Mouse (Mus musculus): ENCODE measurements around the gene Trim46.

Trim46 gene

GRCm38 (mm10) chr3:89270051-89270755 is 24.1 kb upstream of the Trim46 start, which contains the start of gene Slc50a1:
Gene Slc50a1 (minus strand): TSS chr3:89270570.
- DNase-seq, result peak; percentile 80

- DNase-seq, result no peak
Measured at GRCm38 (mm10) chr3:89268916-89269315, 22.8 kb upstream of the Trim46 start.

- DNase-seq, result peak; percentile 84
Measured at GRCm38 (mm10) chr3:89266439-89266893, 20.4 kb upstream of the Trim46 start.

- peak; percentile 3 for DNase-seq
Measured at GRCm38 (mm10) chr3:89262417-89262816, 16.3 kb upstream of the Trim46 start.

GRCm38 (mm10) chr3:89260211-89260610 is 14.1 kb upstream of the Trim46 start:
- DNase-seq, result no peak

GRCm38 (mm10) chr3:89259076-89259475 is 13.0 kb upstream of the Trim46 start, which contains the start of gene Dpm3:
Gene Dpm3 (plus strand): TSS chr3:89259358.
- DNase-seq, result no peak

GRCm38 (mm10) chr3:89256177-89256576 is 10.1 kb upstream of the Trim46 start:
- no peak for DNase-seq

- DNase-seq, result no peak
Measured at GRCm38 (mm10) chr3:89254994-89255393, 8.9 kb upstream of the Trim46 start.

- DNase-seq, result peak; percentile 18
Measured at GRCm38 (mm10) chr3:89251365-89251895, 5.3 kb upstream of the Trim46 start.

GRCm38 (mm10) chr3:89250435-89251040 is 4.4 kb upstream of the Trim46 start:
- peak; percentile 29 for DNase-seq

GRCm38 (mm10) chr3:89247466-89247865 is 1.4 kb upstream of the Trim46 start:
- peak; percentile 36 for DNase-seq

- DNase-seq, result no peak
Measured at GRCm38 (mm10) chr3:89245688-89246171, 379 bp downstream of the Trim46 start, which contains the start of gene Krtcap2. Gene Krtcap2 (plus strand): TSS chr3:89245966.

GRCm38 (mm10) chr3:89244982-89245687 is 974 bp downstream of the Trim46 start:
- peak; percentile 66 for DNase-seq

- DNase-seq, result peak; percentile 69
Measured at GRCm38 (mm10) chr3:89244158-89244981, 1.7 kb downstream of the Trim46 start.

GRCm38 (mm10) chr3:89243609-89244008 is 2.5 kb downstream of the Trim46 start:
- peak; percentile 59 for DNase-seq

GRCm38 (mm10) chr3:89242331-89242895 is 3.7 kb downstream of the Trim46 start:
- DNase-seq, result no peak

GRCm38 (mm10) chr3:89238494-89238893 is 7.6 kb downstream of the Trim46 start:
- no peak for DNase-seq

- peak; percentile 18 for DNase-seq
Measured at GRCm38 (mm10) chr3:89237682-89238081, 8.4 kb downstream of the Trim46 start.

- peak; percentile 11 for DNase-seq
Measured at GRCm38 (mm10) chr3:89236516-89236915, 9.6 kb downstream of the Trim46 start.

GRCm38 (mm10) chr3:89233562-89234110 is 12.5 kb downstream of the Trim46 start:
- DNase-seq, result no peak

GRCm38 (mm10) chr3:89232614-89233013 is 13.5 kb downstream of the Trim46 start:
- DNase-seq, result no peak
